Mouse (Mus musculus) spleen, adult 2 months (tissue): ENCODE measurements around the gene Ggt5. TPM values are rescaled to one million over a fixed set of nuclear protein-coding genes. Genes with fewer than 3 reads are reported as not detected.
A peak's percentile ranks its signal among the peaks of the same experiment; 100 is the strongest.

Experiments
- DNase-seq, 2 experiments: peaks; one replicate each; pipeline versions ENCODE4 v3.0.0 to v3.0.0-alpha.2; 2012 to 2021; ENCODE audit warnings: low spot score in 2 of 2, low read depth in 1 of 2
- H3K27ac ChIP-seq: fragments of 200-500 bp; 2 replicates; pipeline ENCODE4 v1.5.1; 2012; ENCODE audit warnings: low read length, inconsistent platforms; ENCODE audit not compliant: insufficient read depth
- H3K27me3 ChIP-seq: fragments of 200-500 bp; 2 replicates; pipeline ENCODE4 v1.6.1; 2012; ENCODE audit warnings: mild to moderate bottlenecking, moderate library complexity, low read length, inconsistent platforms; ENCODE audit not compliant: control insufficient read depth, insufficient read depth
- H3K36me3 ChIP-seq: fragments of 200-500 bp; 2 replicates; pipeline ENCODE4 v1.6.1; 2012; ENCODE audit warnings: mild to moderate bottlenecking, low read length, inconsistent platforms; ENCODE audit not compliant: control insufficient read depth, insufficient read depth
- H3K4me1 ChIP-seq: fragments of 200-500 bp; 2 replicates; pipeline ENCODE4 v1.6.1; 2011; ENCODE audit warnings: inconsistent platforms; ENCODE audit not compliant: control insufficient read depth, insufficient read depth, insufficient read length
- H3K4me3 ChIP-seq: fragments of 200-500 bp; 2 replicates; pipeline ENCODE4 v1.5.1; 2011; ENCODE audit warnings: mild to moderate bottlenecking, inconsistent platforms; ENCODE audit not compliant: insufficient read depth, insufficient read length; ENCODE audit errors: extremely low read depth
- CTCF ChIP-seq: fragments of 200-500 bp; IDR thresholded peaks from 2 replicates; pipeline ENCODE4 v1.5.1; 2011; ENCODE audit warnings: mild to moderate bottlenecking, inconsistent platforms; ENCODE audit not compliant: insufficient read depth, insufficient read length, insufficient replicate concordance; ENCODE audit errors: extremely low read depth
- POLR2A ChIP-seq: fragments of 200-500 bp; IDR thresholded peaks from 2 replicates; pipeline ENCODE4 v1.6.1; 2011; ENCODE audit warnings: low read depth, low read length, inconsistent platforms
- WGBS: fragments of 180-500 bp; shearing (Covaris S2); methylation state at CpG from one replicate; pipeline ENCODE4 v1.1.7; 2018; 5-methylcytosine and 5-hydroxymethylcytosine counted together
- polyA plus RNA-seq: library from polyadenylated mRNA; depleted of rRNA; stranded (reverse); fragments of >200 nt; gene quantifications from 2 replicates; pipeline ENCODE4 v1.2.3, GENCODE M21; 2012; rRNA removed

Ggt5 gene
- 60.0 and 70.9 TPM in 2 replicates for polyA plus RNA-seq

DNA sequence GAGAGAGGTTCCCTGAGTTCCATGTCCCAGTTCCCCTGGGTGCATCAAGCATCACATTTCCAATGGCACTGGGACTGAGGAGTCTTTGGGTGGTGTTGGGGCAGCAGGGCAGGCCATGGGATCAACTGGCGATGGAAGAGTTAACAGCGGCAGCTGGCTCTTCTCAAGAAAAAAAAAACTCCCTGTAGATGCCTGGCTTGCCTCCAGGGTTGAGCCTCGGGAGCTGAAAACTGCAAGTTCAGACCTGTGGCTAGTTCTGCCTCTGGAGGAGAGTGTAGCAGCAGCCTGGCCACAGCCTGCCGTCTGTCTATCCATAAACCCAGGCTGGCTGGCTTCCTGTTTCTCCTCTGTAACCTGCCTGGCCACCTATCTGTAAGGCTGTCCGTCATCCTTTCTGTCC is at the start of gene Ggt5:
Gene Ggt5 (plus strand): TSS at position 212 of the 400 bp plus-strand sequence.
- Histone ChIP-seq H3K4me3 (peak within 1 kb of the TSS; percentile 55), H3K27ac (peak within 1 kb of the TSS; percentile 94), H3K36me3 (no peaks in the 10 kb centered on the region), H3K27me3 (no peaks in the 10 kb centered on the region), H3K4me1 (peaks cover 34% of the 10 kb centered on the region; the same call in 1 of the 2 replicates)
- peak in 1 of 2 experiments; percentile 8 for DNase-seq
- TF ChIP-seq POLR2A (no peak), CTCF (no peak)
- 25% methylated on average over 5 of the region's 5 CpGs for WGBS

DNA sequence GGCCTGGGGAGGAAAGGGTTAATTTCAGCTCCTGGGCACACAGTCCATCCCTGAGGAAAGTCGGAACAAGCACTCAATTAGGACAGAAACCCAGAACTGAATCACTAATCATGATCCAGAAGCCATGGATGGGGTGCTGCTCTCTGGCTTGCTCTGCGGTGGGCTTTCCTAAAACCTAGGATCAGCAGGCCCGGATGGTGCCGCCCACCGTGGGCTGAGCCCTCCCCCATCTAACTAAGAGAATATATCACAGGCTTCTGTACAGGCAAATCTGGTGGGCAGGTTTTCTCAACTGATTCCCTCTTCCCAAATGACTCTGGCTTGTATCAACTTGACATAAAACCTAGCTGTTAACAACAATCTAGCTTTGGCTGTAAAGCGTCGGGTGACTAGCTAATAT is 41.2 kb upstream of the Ggt5 start:
- WGBS: 86% methylated on average over 7 of the region's 7 CpGs
- Histone ChIP-seq H3K27me3 (peaks cover 3% of the 10 kb centered on the region; the same call in 1 of the 2 replicates), H3K27ac (no peak overlapping the region), H3K36me3 (no peaks in the 10 kb centered on the region), H3K4me1 (no peaks in the 10 kb centered on the region), H3K4me3 (no peak overlapping the region)
- no peak for DNase-seq
- TF ChIP-seq CTCF: no peak
- TF ChIP-seq POLR2A: no peak

DNA sequence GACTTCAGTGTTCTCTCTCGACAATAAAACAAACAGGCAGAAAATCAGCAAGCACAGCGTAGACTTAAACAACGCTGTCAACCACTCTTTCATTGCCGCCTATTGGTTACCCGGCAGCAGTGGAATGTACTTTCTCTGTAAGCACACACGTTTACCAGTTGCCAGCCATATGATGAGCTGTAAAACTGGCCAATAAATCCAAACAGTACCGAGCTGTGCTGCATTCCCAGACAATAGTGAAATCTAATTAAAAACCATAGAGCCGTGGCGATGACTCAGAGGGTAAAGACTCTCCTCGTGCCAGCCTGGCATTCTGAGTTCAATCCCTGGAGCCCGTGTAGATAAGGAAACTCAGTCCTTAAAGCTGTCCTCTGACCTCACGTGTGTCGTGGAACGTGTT is 40.7 kb upstream of the Ggt5 start:
- Histone ChIP-seq H3K27me3 (peaks cover 3% of the 10 kb centered on the region; the same call in 1 of the 2 replicates), H3K4me1 (no peaks in the 10 kb centered on the region), H3K27ac (no peak overlapping the region), H3K4me3 (no peak overlapping the region), H3K36me3 (no peaks in the 10 kb centered on the region)
- TF ChIP-seq POLR2A (no peak), CTCF (no peak)
- 84% methylated on average over 14 of the region's 14 CpGs for WGBS
- no peak for DNase-seq

DNA sequence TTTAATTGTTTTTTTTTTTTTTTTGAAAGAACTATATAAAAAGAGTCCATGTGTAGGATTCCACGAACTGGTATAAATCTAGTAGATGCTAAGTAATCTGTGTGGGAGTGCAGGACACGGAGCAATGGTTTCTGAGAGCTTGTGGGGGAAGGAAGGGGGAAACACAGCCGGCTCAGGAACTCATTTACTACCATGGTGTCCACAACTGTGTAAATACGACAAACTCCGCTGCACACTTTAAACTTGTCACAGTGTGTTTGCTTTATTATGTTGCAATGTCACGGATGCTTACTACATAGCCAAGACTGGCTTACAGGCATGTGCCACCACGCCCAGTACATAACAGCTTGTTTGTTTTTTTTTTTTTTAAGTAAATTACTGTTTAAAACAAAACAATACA is 39.3 kb upstream of the Ggt5 start:
- H3K4me1 ChIP-seq: no peaks in the 10 kb centered on the region
- H3K27ac ChIP-seq: no peak overlapping the region
- TF ChIP-seq CTCF (no peak), POLR2A (no peak)
- H3K36me3 ChIP-seq: no peaks in the 10 kb centered on the region
- H3K4me3 ChIP-seq: no peak overlapping the region
- DNase-seq: no peak
- 77% methylated on average over 7 of the region's 7 CpGs for WGBS
- peaks cover 3% of the 10 kb centered on the region; the same call in 1 of the 2 replicates for H3K27me3 ChIP-seq

DNA sequence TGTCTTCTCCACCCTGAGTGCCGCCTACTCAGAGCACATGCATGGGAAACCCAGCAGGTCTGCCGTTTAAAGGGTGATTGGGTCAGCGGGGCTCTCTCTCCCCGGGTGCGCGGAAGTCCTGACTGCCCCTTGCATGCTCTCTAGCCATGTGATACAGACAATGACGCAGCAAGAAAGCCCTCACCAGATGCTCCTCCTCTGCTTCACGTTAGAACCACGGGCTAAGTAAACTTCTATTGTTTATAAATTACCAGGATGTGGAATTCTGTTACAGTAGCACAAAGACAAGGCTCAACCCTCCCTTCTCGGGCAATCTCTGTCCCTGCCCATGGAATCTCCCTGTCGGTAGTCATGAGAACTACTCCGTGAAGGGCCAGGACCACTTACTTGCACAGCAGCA is 38.0 kb upstream of the Ggt5 start:
- Histone ChIP-seq H3K36me3 (no peaks in the 10 kb centered on the region), H3K4me1 (no peaks in the 10 kb centered on the region), H3K27ac (no peak overlapping the region), H3K27me3 (peaks cover 3% of the 10 kb centered on the region; the same call in 1 of the 2 replicates), H3K4me3 (no peak overlapping the region)
- no peak for TF ChIP-seq POLR2A
- TF ChIP-seq CTCF: no peak
- 34% methylated on average over 12 of the region's 12 CpGs for WGBS
- DNase-seq: no peak

DNA sequence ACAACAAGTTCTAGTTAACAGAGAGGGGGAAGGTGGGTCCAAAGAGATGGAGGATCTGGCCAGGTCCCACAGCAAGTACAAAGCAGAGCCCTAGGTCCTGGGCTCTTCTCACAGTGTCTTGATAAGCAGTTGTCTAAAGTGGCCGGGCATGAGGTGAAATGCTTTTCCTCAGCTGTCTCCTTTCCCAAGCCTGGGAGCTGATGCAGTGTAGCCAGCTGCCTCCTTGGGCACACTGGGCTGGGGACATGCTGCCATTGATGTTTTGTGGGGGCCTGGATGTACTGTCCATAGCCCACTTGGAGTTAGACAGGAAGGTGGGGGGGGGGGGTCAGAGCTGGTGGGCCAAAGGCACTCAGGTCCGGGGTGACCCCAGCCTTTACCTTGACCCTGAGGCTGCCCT is 37.0 kb upstream of the Ggt5 start:
- H3K4me1 ChIP-seq: no peaks in the 10 kb centered on the region
- 84% methylated on average over 2 of the region's 2 CpGs for WGBS
- H3K36me3 ChIP-seq: no peaks in the 10 kb centered on the region
- no peak overlapping the region for H3K4me3 ChIP-seq
- TF ChIP-seq CTCF (no peak), POLR2A (no peak)
- peaks cover 3% of the 10 kb centered on the region; the same call in 1 of the 2 replicates for H3K27me3 ChIP-seq
- H3K27ac ChIP-seq: no peak overlapping the region
- no peak for DNase-seq

DNA sequence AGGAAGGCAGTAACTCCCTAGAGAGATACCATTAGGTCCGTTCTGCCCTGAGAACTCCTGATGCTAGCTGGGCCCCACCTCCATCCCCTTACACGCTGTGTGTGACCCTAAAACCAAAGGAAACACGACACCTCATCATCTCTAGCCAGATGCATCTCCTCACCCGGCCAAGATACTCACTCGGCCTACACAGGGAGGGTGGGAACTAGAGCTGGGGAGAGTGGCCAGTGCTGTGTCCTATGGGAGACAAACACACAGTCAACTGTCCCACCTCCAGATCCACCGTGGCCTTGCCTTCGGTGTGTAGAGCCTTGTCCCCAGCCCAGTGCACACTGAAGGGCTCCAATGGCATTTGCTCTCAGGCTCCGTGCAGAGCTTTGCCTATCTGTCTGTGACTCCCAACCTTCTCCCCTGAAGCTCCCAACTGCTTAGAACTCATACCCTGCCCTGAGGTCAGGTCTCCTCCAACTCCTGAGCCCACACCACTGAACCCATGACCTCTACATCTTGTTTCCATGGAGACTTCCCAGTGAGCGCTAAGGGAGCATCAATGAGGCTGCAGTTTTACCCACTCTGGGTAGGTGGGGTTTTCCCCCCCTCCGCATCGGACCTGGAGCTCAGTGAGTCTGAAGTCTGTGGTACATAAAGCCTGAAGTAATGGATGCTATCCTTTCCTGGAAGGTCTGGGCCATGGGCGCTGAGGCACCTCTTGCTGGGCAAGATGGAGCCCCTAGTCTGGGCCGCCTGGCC is 36.3 kb upstream of the Ggt5 start:
- H3K36me3 ChIP-seq: no peaks in the 10 kb centered on the region
- no peak overlapping the region for H3K27ac ChIP-seq
- H3K27me3 ChIP-seq: peaks cover 3% of the 10 kb centered on the region; the same call in 1 of the 2 replicates
- no peaks in the 10 kb centered on the region for H3K4me1 ChIP-seq
- H3K4me3 ChIP-seq: no peak overlapping the region
- no peak for DNase-seq
- 87% methylated on average over 13 of the region's 13 CpGs for WGBS
- no peak for TF ChIP-seq CTCF
